In genomic region chr8:70527512-70528181, GRCm38 (mm10) we compare ENCODE assay signal across 7 mouse cellular contexts. TPM values are rescaled to one million over a fixed set of nuclear protein-coding genes. Genes with fewer than 3 reads are reported as not detected.
DNase-seq lines count a peak whose midpoint lies in the region; ATAC-seq lines count a peak whose summit lies in the region.

Gene Fkbp8 (plus strand): TSS chr8:70527724.
Gene Kxd1 (minus strand): TSS chr8:70527956.

- peak within 1 kb of the TSS; percentile 59 for H3K4me2 ChIP-seq in intestine, embryonic 15.5 days (replicated peaks)

- H3K9me3 ChIP-seq in intestine, embryonic 15.5 days, result no peaks in the 10 kb centered on the region
- H3K9me3 ChIP-seq in midbrain, embryonic 10.5 days (replicated peaks), result no peaks in the 10 kb centered on the region

- peaks cover 28% of the 10 kb centered on the region for H3K36me3 ChIP-seq in intestine, embryonic 15.5 days
- H3K36me3 ChIP-seq in midbrain, embryonic 10.5 days, result peaks cover 35% of the 10 kb centered on the region

- H3K27ac ChIP-seq in intestine, embryonic 15.5 days, result peak within 1 kb of the TSS; percentile 92
- H3K27ac ChIP-seq in midbrain, embryonic 10.5 days (replicated peaks), result peak within 1 kb of the TSS; percentile 99

- H3K4me3 ChIP-seq in intestine, embryonic 15.5 days (replicated peaks), result peak within 1 kb of the TSS; percentile 88
- peak within 1 kb of the TSS; percentile 85 for H3K4me3 ChIP-seq in midbrain, embryonic 10.5 days

- intact Hi-C loops in left cerebral cortex, postnatal 25 days (cut with DNase I), result no loop called here

- peaks cover 24% of the 10 kb centered on the region for H3K4me1 ChIP-seq in intestine, embryonic 15.5 days (replicated peaks)
- H3K4me1 ChIP-seq in midbrain, embryonic 10.5 days, result peaks cover 43% of the 10 kb centered on the region

- H3K27me3 ChIP-seq in intestine, embryonic 15.5 days (replicated peaks), result no peaks in the 10 kb centered on the region
- H3K27me3 ChIP-seq in midbrain, embryonic 10.5 days (ENCODE audit: low read depth, poor library complexity, severe bottlenecking), result no peaks in the 10 kb centered on the region

- peak; percentile 89 for ATAC-seq in intestine, embryonic 15.5 days

- WGBS in intestine, embryonic 15.5 days, result under 1% methylated on average over 40 of the region's 61 CpGs
- under 1% methylated on average over 57 of the region's 61 CpGs for WGBS in midbrain, embryonic 10.5 days

- H3K9ac ChIP-seq in intestine, embryonic 15.5 days, result peak within 1 kb of the TSS; percentile 98

- peak; percentile 97 to 100 for DNase-seq in adrenal gland, adult (ENCODE audit: inconsistent age in 2 of 2, low spot score in 1 of 2)
- DNase-seq in embryo, embryonic 10.5 days (ENCODE audit: low spot score), result peak; percentile 98
- DNase-seq in gastrocnemius, postnatal 25 days, result peak; percentile 97
- DNase-seq in left cerebral cortex, postnatal 25 days (ENCODE audit: low spot score in 2 of 2), result peak; percentile 99 to 100
- DNase-seq in midbrain, embryonic 10.5 days (ENCODE audit: low spot score), result peak; percentile 98
- DNase-seq in right cerebral cortex, postnatal 4 days, result peak; percentile 99

RNA-seq across cellular contexts. Expression of gene Fkbp8, which starts in this region (rescaled TPM):
- 100 to 1,000 TPM; 100 to 104 TPM for total RNA-seq in gastrocnemius, postnatal 25 days (2021)
- 277 and 331 TPM in 2 replicates for polyA plus RNA-seq in intestine, embryonic 15.5 days (2015; fragmentation: Nextera tagmentation; extraction: Ambion mirVana)
- total RNA-seq in left cerebral cortex, postnatal 25 days (2021), result 100 to 1,000 TPM; 403 TPM
- 300 and 314 TPM in 2 replicates for polyA plus RNA-seq in midbrain, embryonic 10.5 days (2016; fragmentation: Nextera tagmentation; extraction: Ambion mirVana)

RNA-seq across cellular contexts. Expression of gene Kxd1, which starts in this region (rescaled TPM):
- 10 to 100 TPM; 70.9 to 71.9 TPM for total RNA-seq in gastrocnemius, postnatal 25 days (2021)
- polyA plus RNA-seq in intestine, embryonic 15.5 days (2015; fragmentation: Nextera tagmentation; extraction: Ambion mirVana), result 60.5 and 65.8 TPM in 2 replicates
- total RNA-seq in left cerebral cortex, postnatal 25 days (2021), result 10 to 100 TPM; 43.1 to 47.7 TPM
- polyA plus RNA-seq in midbrain, embryonic 10.5 days (2016; fragmentation: Nextera tagmentation; extraction: Ambion mirVana), result 56.5 and 58.8 TPM in 2 replicates

Comparison
In these comparisons a context has a peak if more than half of its experiments do, and no peak if none do; other contexts are left out.
1. Peak in every context shown above with its lines: DNase-seq, ATAC-seq, H3K4me3 ChIP-seq and H3K27ac ChIP-seq.